Mouse (Mus musculus) heart, embryonic 16.5 days (tissue): Measurements from ENCODE around the gene 6430571L13Rik. TPM values are rescaled to one million over a fixed set of nuclear protein-coding genes. Genes with fewer than 3 reads are reported as not detected.

ENCODE experiments used
- ATAC-seq: fragments of 200-750 bp; cut with Nextera tagmentation; replicated peaks from 2 replicates; pipeline ENCODE4 v1.8.0; 2017; ENCODE audit warnings: moderate number of reproducible peaks; ENCODE audit not compliant: insufficient read depth, low FRiP score; ENCODE audit errors: extremely low read depth
- H3K27ac ChIP-seq: fragments of 300-500 bp; sonication (generic); 2 replicates; pipeline ENCODE4 v1.5.1; 2014; ENCODE audit warnings: mild to moderate bottlenecking, low read length, control low read depth, moderate library complexity
- H3K27me3 ChIP-seq: fragments of 300-500 bp; sonication (generic); 2 replicates; pipeline ENCODE4 v1.6.1; 2014; ENCODE audit warnings: low read length, mixed read lengths; ENCODE audit not compliant: control insufficient read depth, insufficient read depth
- H3K36me3 ChIP-seq: fragments of 300-500 bp; sonication (generic); 2 replicates; pipeline ENCODE4 v1.6.1; 2014; ENCODE audit not compliant: control insufficient read depth, insufficient read depth
- H3K4me1 ChIP-seq: fragments of 300-500 bp; sonication (generic); 2 replicates; pipeline ENCODE4 v1.6.1; 2014; ENCODE audit warnings: low read length, mixed read lengths; ENCODE audit not compliant: control insufficient read depth, insufficient read depth
- H3K4me2 ChIP-seq: fragments of 300-500 bp; sonication (generic); 2 replicates; pipeline ENCODE4 v1.6.1; 2014; ENCODE audit warnings: low read depth, mild to moderate bottlenecking, control low read depth, low read length
- H3K4me3 ChIP-seq: fragments of 300-500 bp; sonication (generic); 2 replicates; pipeline ENCODE4 v1.5.1; 2014; ENCODE audit warnings: mild to moderate bottlenecking, control low read depth, low read length
- H3K9ac ChIP-seq: fragments of 300-500 bp; sonication (generic); 2 replicates; pipeline ENCODE4 v1.6.1; 2014; ENCODE audit warnings: low read length, control low read depth
- H3K9me3 ChIP-seq: fragments of 300-500 bp; sonication (generic); replicated peaks from 2 replicates; pipeline ENCODE4 v1.6.1; 2016; ENCODE audit warnings: low read length; ENCODE audit not compliant: control insufficient read depth
- WGBS: fragments of 180-500 bp; shearing (Covaris S2); extraction: QIAGEN DNeasy Blood & Tissue Kit; methylation state at CpG from one replicate; pipeline ENCODE4 v1.1.7; 2014; 5-methylcytosine and 5-hydroxymethylcytosine counted together
- polyA plus RNA-seq: library from polyadenylated mRNA; unstranded; fragments of >200 nt; fragmentation: Nextera tagmentation; extraction: Ambion mirVana; gene quantifications from 2 replicates; pipeline ENCODE4 v1.2.1, GENCODE M21; 2015

6430571L13Rik gene
- 1.2 and 1.5 TPM in 2 replicates for polyA plus RNA-seq

DNA sequence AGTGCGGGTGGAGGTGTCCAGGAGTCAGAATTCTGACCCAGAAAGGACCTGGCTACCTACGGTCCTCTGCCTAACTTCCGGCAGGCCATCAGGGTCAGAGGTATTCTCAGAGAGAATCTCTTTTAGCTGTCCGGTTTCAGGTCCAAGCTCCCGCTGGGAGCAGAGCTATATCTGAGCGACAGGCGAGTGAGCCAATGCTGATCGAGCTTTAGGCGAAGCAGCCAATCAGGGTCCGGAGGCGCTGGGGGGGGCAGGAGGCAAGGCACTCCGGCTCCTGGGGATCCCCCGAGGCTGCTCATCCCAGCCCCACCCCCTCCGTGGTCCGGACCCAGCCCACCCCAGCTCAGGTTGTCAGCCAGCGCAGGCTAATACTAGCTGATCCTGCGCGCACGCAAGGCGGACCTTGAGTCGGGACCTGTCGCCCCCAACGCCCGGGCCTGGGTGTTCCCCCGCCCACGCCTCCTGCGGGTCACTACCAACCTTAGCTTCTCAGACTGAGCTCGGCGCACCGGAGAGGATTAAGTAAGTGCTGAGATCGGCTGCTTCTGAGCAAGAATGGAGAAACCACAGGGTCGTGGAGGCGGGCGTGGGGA, at the start of gene 6430571L13Rik:
6430571L13Rik (plus strand) TSS at position 336 of the 593 bp plus-strand sequence.
- peaks cover 23% of the 10 kb centered on the region for H3K4me1 ChIP-seq
- under 1% methylated on average over 34 of the region's 34 CpGs for WGBS
- ATAC-seq, result peak; percentile 89
- no peak within 1 kb of the TSS for H3K27ac ChIP-seq
- peaks cover 7% of the 10 kb centered on the region for H3K27me3 ChIP-seq
- H3K9me3 ChIP-seq, result no peaks in the 10 kb centered on the region
- H3K36me3 ChIP-seq, result no peaks in the 10 kb centered on the region
- peak within 1 kb of the TSS; percentile 73 for H3K4me3 ChIP-seq
- peak within 1 kb of the TSS; percentile 88 for H3K4me2 ChIP-seq
- H3K9ac ChIP-seq, result peak within 1 kb of the TSS; percentile 81

DNA sequence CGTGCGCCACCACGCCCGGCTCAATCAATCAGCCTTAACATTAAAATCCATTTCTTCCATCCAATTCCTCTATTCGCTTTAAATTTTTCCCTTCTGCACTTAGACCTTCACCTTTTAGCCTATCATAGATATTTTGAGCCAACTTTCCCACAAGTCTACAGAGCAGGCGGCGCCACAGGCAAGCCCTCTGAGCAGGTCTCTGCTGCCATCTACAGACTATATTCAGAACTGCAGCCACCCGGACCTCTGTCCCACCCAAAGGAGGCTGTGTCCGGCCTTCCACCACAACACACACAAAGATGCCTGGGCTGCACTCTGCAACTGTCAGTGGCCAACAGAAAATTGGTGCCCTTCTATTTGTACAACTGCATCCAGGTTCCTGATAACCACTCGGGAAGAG, 49.5 kb upstream of the 6430571L13Rik start:
- WGBS, result 26% methylated on average over 10 of the region's 10 CpGs
- Histone ChIP-seq H3K4me1 (peaks cover 17% of the 10 kb centered on the region), H3K9ac (no peak overlapping the region), H3K27ac (no peak overlapping the region), H3K36me3 (no peaks in the 10 kb centered on the region), H3K4me3 (no peak overlapping the region), H3K27me3 (no peaks in the 10 kb centered on the region), H3K4me2 (no peak overlapping the region), H3K9me3 (no peaks in the 10 kb centered on the region)
- ATAC-seq, result no peak

DNA sequence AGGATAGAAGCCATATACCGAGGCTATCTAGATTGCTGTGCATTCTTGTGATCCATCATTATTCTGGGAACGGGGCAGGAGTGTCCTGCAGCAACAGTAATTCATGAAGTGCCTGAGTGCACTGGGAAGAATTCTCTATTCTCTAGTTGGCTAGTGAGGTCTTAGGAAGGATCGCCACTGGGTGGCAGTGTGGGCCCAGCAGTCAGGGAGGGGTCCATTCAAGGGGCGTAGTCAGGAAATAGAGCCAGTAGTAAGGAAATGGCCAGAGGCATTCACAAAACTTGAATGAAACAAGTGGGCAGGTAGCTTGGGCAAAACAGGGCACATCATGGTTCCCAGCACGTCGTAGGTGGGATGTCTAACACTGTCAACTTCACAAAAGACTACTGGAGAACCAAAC, 46.2 kb upstream of the 6430571L13Rik start:
- ATAC-seq, result no peak
- Histone ChIP-seq H3K9me3 (no peaks in the 10 kb centered on the region), H3K27ac (no peak overlapping the region), H3K4me3 (no peak overlapping the region), H3K9ac (no peak overlapping the region), H3K4me1 (peaks cover 31% of the 10 kb centered on the region), H3K4me2 (no peak overlapping the region), H3K27me3 (no peaks in the 10 kb centered on the region), H3K36me3 (no peaks in the 10 kb centered on the region)
- 7% methylated on average over 6 of the region's 6 CpGs for WGBS

DNA sequence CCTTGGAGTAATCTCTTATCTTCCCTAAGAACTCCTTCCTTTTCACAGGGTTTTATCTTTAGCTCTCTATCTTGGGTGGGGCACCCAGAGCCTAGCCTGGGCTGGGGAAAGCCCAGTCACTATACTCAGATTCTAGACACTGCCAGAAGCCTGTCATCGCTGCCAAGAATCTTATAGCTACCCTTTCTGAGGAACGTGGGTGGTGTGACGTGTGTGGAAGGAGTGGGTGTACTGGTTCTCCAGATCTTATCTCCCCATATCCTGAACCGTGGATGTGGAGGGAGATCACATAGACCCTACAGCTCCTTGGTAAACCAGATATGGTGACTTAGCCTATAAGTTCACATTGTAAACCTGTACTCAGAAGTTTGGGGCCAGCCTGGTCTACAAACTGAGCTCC, 44.8 kb upstream of the 6430571L13Rik start:
- peaks cover 28% of the 10 kb centered on the region for H3K4me1 ChIP-seq
- H3K27ac ChIP-seq, result peak overlapping the region; percentile 75; the same call in 1 of the 2 replicates
- no peaks in the 10 kb centered on the region for H3K9me3 ChIP-seq
- H3K36me3 ChIP-seq, result peaks cover 6% of the 10 kb centered on the region
- no peak overlapping the region; the same call in 1 of the 2 replicates for H3K9ac ChIP-seq
- WGBS, result 26% methylated on average over 4 of the region's 4 CpGs
- H3K4me3 ChIP-seq, result peak overlapping the region; percentile 69
- H3K4me2 ChIP-seq, result peak overlapping the region; percentile 82
- no peak for ATAC-seq
- no peaks in the 10 kb centered on the region for H3K27me3 ChIP-seq

DNA sequence AAGGTAGTCTGAATTCAATTTTAAA, 44.6 kb upstream of the 6430571L13Rik start, which contains the start of gene Cish:
Cish (plus strand) TSS at position 11 of the 25 bp plus-strand sequence.
- H3K4me1 ChIP-seq, result peaks cover 28% of the 10 kb centered on the region
- H3K36me3 ChIP-seq, result peaks cover 8% of the 10 kb centered on the region
- H3K27me3 ChIP-seq, result no peaks in the 10 kb centered on the region
- peak within 1 kb of the TSS; percentile 94 for H3K27ac ChIP-seq
- no peak for ATAC-seq
- H3K4me2 ChIP-seq, result peak within 1 kb of the TSS; percentile 82
- H3K9ac ChIP-seq, result peak within 1 kb of the TSS; percentile 85
- peak within 1 kb of the TSS; percentile 69 for H3K4me3 ChIP-seq
- no peaks in the 10 kb centered on the region for H3K9me3 ChIP-seq

DNA sequence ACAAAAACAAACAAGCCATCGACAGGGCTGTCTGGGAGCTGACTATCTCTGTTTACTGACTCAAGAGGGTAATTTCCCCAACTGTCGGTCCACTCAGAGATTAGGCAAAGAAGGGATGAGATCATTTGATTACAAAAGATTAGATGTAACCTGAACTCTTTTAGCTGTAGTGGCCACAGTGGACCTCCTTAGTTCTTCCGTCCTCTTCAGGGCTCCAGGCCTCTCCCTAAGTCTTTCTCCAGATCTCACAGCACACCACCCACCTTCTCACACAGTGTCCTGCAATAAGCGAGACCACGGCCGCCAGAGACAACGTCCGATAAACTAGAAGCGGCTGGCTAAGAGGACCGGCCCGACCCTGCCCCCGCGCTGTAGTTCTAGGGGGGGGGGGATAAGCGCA, 44.4 kb upstream of the 6430571L13Rik start:
- peak overlapping the region; percentile 73 for H3K9ac ChIP-seq
- under 1% methylated on average over 14 of the region's 14 CpGs for WGBS
- H3K27ac ChIP-seq, result peak overlapping the region; percentile 75
- H3K27me3 ChIP-seq, result no peaks in the 10 kb centered on the region
- peak overlapping the region; percentile 82 for H3K4me2 ChIP-seq
- H3K36me3 ChIP-seq, result peaks cover 11% of the 10 kb centered on the region
- peak; percentile 5; the same call in 1 of the 2 replicates for ATAC-seq
- peaks cover 28% of the 10 kb centered on the region for H3K4me1 ChIP-seq
- H3K4me3 ChIP-seq, result peak overlapping the region; percentile 69
- no peaks in the 10 kb centered on the region for H3K9me3 ChIP-seq

DNA sequence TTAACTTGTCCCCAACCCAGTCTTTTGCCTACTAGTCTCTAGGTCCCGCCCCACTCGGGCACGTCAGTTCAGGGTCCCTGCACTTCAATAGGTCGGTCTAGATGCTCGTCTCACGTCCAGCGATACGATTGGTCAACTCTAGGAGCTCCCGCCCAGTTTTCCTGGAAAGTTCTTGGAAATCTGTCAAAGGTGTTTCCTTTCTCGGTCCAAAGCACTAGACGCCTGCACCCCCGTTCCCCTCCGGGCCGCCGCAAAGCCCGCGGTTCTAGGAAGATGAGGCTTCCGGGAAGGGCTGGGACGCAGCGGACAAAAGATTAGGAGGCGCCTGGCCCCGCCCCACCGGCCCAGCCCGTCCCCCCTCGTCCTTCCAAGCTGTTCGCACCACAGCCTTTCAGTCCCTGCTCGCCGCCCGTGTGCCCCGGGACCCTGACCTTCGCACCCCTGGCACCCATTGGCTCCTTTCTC, 43.9 kb upstream of the 6430571L13Rik start:
- Histone ChIP-seq H3K4me3 (peak overlapping the region; percentile 69), H3K36me3 (peaks cover 14% of the 10 kb centered on the region), H3K4me2 (peak overlapping the region; percentile 82), H3K9ac (peak overlapping the region; percentile 85), H3K4me1 (peaks cover 28% of the 10 kb centered on the region), H3K27me3 (no peaks in the 10 kb centered on the region), H3K9me3 (no peaks in the 10 kb centered on the region), H3K27ac (peak overlapping the region; percentile 94)
- ATAC-seq, result peak; percentile 93
- WGBS, result under 1% methylated on average over 31 of the region's 31 CpGs

DNA sequence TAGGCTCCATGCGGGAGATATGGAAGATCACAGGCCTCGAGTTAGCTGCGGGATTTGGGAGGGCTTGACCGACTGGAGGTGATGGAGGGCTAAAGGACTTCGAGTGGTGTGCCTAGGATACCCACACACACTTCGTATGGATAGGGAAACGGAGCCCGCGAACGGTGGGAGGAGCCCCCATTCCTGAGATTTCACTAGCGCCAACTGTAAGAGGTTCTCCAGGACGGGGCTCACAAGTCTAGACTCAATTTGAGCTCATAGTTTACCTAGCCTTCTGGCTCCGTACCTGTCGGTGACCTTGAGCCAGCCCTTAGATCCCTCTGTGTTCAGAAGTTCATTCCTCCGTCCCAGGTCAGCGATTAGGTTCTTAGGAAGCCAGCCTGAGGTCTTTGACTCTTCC, 43.3 kb upstream of the 6430571L13Rik start:
- ATAC-seq, result 0 out of 2 replicates have a peak, but pooled peaks have one; percentile 0
- Histone ChIP-seq H3K4me1 (peaks cover 29% of the 10 kb centered on the region), H3K27me3 (no peaks in the 10 kb centered on the region), H3K4me3 (peak overlapping the region; percentile 69), H3K36me3 (peaks cover 16% of the 10 kb centered on the region), H3K27ac (peak overlapping the region; percentile 94), H3K9me3 (no peaks in the 10 kb centered on the region), H3K4me2 (peak overlapping the region; percentile 82), H3K9ac (peak overlapping the region; percentile 85)
- WGBS, result 4% methylated on average over 16 of the region's 16 CpGs

DNA sequence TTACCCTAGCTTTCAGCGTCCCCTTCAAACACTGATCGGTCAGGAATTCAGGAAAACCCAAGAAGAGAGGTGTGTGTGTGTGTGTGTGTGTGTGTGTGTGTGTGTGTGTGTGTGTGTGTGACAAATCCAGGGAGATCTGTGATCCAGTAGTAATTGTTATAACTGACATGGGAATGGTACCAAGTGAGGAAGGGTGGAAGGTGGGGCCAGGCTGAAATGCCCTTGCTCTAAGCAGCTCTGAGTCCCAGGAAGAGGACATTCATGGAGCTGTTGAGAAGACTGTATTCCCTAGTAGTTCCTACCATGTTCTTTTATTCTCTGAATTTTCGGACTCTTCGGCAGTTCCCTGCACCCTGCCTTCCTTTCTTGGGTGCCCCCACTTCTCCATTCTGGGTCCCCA, 42.7 kb upstream of the 6430571L13Rik start:
- H3K9ac ChIP-seq, result peak overlapping the region; percentile 85
- H3K9me3 ChIP-seq, result no peaks in the 10 kb centered on the region
- no peak for ATAC-seq
- H3K27ac ChIP-seq, result peak overlapping the region; percentile 94
- H3K4me1 ChIP-seq, result peaks cover 35% of the 10 kb centered on the region
- H3K4me3 ChIP-seq, result peak overlapping the region; percentile 69
- peak overlapping the region; percentile 82 for H3K4me2 ChIP-seq
- H3K27me3 ChIP-seq, result no peaks in the 10 kb centered on the region
- H3K36me3 ChIP-seq, result peaks cover 17% of the 10 kb centered on the region
- 65% methylated on average over 4 of the region's 4 CpGs for WGBS
